Mouse (Mus musculus) macrophage (primary cell): ENCODE data around the gene Clec2g. TPM values are rescaled to one million over a fixed set of nuclear protein-coding genes. Genes with fewer than 3 reads are reported as not detected.
"Not testable (repeated sequence)": the region's sequence is repeated elsewhere in the genome, so short reads cannot be mapped to it uniquely, and the experiment has no call there.

ENCODE experiments used
- H3K27ac ChIP-seq: fragments of 350-480 bp; formaldehyde crosslinking; 2 replicates; pipeline ENCODE4 v1.9.0; 2021
- H3K36me3 ChIP-seq: fragments of 350-480 bp; formaldehyde crosslinking; 2 replicates; pipeline ENCODE4 v1.9.0; 2021; ENCODE audit errors: inconsistent target
- H3K4me3 ChIP-seq: fragments of 350-480 bp; formaldehyde crosslinking; 2 replicates; pipeline ENCODE4 v1.9.0; 2021; ENCODE audit errors: inconsistent target
- H3K79me2 ChIP-seq: fragments of 350-480 bp; formaldehyde crosslinking; 2 replicates; pipeline ENCODE4 v1.9.0; 2021; ENCODE audit errors: inconsistent target
- WGBS: methylation state at CpG from one replicate; pipeline ENCODE4 v1.1.7; 2026; ENCODE audit warnings: inconsistent platforms; ENCODE audit not compliant: missing documents; 5-methylcytosine and 5-hydroxymethylcytosine counted together
- polyA plus RNA-seq: library from polyadenylated mRNA; stranded (reverse); fragments of 250-400 nt; gene quantifications from 3 replicates; pipeline ENCODE4 v1.2.4, GENCODE M21; 2018; ENCODE audit warnings: inconsistent platforms

Clec2g gene
- polyA plus RNA-seq, 1 experiment from 2014 or later = not detected

GRCm38 (mm10) chr6:128961110-128961509 lies 26.9 kb downstream of the Clec2g start:
- no peak overlapping the region for H3K4me3 ChIP-seq
- no peaks in the 10 kb centered on the region for H3K79me2 ChIP-seq
- 94% methylated on average over 1 of the region's 1 CpGs for WGBS
- H3K27ac ChIP-seq = no peak overlapping the region
- H3K36me3 ChIP-seq = no peaks in the 10 kb centered on the region

DNA sequence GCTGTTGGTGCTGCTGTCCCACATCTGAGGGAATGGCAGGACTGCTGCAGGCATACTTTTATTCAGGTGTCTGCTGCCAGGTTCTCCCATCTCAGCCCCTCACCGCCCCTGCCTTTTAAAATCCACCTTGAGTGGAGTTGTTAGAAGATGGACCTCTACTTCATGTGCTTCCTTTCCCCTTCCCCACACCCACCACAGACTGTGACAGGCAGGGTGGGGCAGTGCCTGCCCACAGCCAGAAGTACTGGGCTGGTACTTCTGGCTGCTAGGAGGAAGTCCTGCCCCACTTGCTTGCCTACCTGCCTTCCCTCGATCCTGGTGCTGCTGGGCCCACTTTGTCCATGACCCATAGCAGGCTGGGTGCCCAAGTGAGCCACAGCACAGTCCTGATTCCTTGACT lies 27.9 kb downstream of the Clec2g start:
- H3K79me2 ChIP-seq, H3K4me3 ChIP-seq, H3K36me3 ChIP-seq, H3K27ac ChIP-seq: not testable (repeated sequence)
- WGBS = 0% methylated on average over 1 of the region's 2 CpGs

- no peak overlapping the region for H3K27ac ChIP-seq
- H3K4me3 ChIP-seq = no peak overlapping the region
- no peaks in the 10 kb centered on the region for H3K79me2 ChIP-seq
- H3K36me3 ChIP-seq = no peaks in the 10 kb centered on the region
These were observed 30.3 kb downstream of the Clec2g start for GRCm38 (mm10) chr6:128964519-128964918.

DNA sequence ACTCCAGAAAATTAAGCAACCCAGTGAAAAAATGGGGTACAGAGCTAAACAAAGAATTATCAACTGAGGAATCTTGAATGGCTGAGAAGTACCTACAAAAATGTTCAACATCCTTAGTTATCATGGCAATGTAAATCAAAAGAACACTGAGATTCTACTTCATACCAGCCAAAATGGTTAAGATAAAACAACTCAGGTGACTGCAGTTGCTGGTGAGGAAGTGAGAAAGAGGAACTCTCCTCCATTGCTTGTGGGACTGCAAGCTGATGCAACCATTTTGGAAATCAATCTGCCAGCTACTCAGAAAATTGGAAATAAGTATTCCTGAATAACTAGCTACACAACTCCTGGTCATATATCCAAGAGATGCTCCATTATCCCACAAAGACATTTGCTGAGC lies 34.3 kb downstream of the Clec2g start:
- H3K36me3 ChIP-seq = no peaks in the 10 kb centered on the region
- no peaks in the 10 kb centered on the region for H3K79me2 ChIP-seq
- H3K27ac ChIP-seq = no peak overlapping the region
- H3K4me3 ChIP-seq = no peak overlapping the region

- H3K27ac ChIP-seq = no peak overlapping the region
These were observed 35.6 kb downstream of the Clec2g start for GRCm38 (mm10) chr6:128969741-128970140.

DNA sequence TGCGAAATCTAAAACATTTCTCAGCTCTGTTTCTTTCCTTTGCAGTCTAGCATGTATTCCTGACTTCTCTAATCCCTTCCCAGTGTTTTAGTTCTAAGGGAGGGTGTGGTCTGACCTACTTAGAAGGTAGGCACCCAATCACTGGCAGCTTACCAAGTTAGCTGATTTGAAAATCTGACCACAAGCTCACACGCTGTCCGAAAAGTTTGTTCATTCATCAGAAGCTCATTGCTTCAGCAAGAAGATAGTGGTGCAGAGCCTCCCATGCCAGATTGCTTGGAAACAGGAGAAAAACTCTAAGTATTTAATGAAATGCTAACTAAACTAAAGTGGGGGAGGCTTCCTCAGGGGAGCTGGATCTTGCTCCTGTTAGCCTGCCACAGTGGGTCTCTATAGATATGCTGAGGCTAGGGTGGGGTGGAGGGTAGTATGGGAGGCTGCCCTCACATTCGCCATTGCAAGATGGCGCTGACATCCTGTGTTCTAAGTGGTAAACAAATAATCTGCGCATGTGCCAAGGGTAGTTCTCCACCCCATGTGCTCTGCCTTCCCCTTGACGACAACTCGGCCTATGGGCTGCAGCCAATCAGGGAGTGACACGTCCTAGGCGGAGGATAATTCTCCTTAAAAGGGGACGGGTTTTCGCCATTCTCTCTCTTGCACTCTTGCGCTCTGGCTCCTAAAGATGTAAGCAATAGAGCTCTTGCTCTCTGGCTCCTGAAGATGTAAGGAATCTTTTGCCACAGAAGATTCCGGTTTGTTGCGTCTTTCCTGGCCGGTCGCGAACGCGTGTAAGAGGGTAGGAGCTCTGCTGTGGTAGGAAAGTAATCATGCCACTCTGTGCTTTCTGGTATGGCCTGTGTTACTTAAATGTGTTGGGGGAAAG lies 36.6 kb downstream of the Clec2g start:
- WGBS = 99% methylated on average over 19 of the region's 20 CpGs
- not testable (repeated sequence) for H3K4me3 ChIP-seq, H3K27ac ChIP-seq

More at GRCm38 (mm10) chr6:128969741-128970140, 35.6 kb downstream of the Clec2g start:
- Histone ChIP-seq H3K4me3 (no peak overlapping the region), H3K79me2 (no peaks in the 10 kb centered on the region), H3K36me3 (no peaks in the 10 kb centered on the region)
- 100% methylated on average over 1 of the region's 1 CpGs for whole genome bisulfite sequencing

GRCm38 (mm10) chr6:128971394-128972039 lies 37.3 kb downstream of the Clec2g start:
- Histone ChIP-seq H3K4me3 (no peak overlapping the region), H3K79me2 (no peaks in the 10 kb centered on the region), H3K36me3 (no peaks in the 10 kb centered on the region), H3K27ac (no peak overlapping the region)
- 92% methylated on average over 1 of the region's 1 CpGs for WGBS

More for the DNA sequence above, 36.6 kb downstream of the Clec2g start:
- not testable (repeated sequence) for H3K79me2 ChIP-seq, H3K36me3 ChIP-seq

DNA sequence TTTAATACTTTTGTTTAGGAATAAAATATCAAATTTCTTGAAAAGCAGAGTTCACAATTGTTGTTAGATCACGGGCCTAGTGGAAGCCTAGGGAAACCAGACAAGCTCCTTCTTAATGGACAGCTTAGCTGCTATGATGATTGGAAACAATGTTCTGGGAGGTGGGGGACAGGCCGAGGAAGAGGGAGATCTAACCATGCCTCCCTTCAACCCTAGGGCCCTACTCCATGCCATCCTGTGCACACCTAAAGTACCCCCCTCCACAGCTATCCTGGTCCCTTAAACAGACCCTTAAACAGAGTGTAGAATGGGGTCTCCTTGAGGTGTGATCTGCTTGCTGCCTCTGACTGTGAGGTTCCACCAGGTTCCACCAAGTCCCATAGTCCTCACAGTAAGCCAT lies 38.0 kb downstream of the Clec2g start:
- WGBS = 95% methylated on average over 2 of the region's 2 CpGs
- Histone ChIP-seq H3K79me2 (no peaks in the 10 kb centered on the region), H3K4me3 (no peak overlapping the region), H3K27ac (no peak overlapping the region), H3K36me3 (no peaks in the 10 kb centered on the region)

GRCm38 (mm10) chr6:128972687-128973438 lies 38.7 kb downstream of the Clec2g start:
- Histone ChIP-seq H3K27ac (no peak overlapping the region), H3K36me3 (no peaks in the 10 kb centered on the region), H3K79me2 (no peaks in the 10 kb centered on the region), H3K4me3 (no peak overlapping the region)
- 73% methylated on average over 5 of the region's 5 CpGs for WGBS

DNA sequence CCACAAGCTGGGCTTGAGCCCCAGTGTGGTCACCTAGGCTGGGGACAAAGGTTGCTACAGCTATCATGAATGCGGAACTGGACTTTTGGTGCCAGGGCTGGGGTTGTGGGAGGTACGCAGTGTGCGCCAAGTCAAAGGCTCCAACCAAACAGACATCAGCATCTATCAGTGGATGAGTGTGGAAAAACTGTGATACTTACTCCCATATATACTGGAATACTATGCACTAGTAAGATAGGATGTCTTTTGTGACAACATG lies 39.2 kb downstream of the Clec2g start:
- 90% methylated on average over 3 of the region's 3 CpGs for WGBS
- no peak overlapping the region for H3K27ac ChIP-seq
- no peak overlapping the region for H3K4me3 ChIP-seq
- H3K36me3 ChIP-seq = no peaks in the 10 kb centered on the region
- no peaks in the 10 kb centered on the region for H3K79me2 ChIP-seq

DNA sequence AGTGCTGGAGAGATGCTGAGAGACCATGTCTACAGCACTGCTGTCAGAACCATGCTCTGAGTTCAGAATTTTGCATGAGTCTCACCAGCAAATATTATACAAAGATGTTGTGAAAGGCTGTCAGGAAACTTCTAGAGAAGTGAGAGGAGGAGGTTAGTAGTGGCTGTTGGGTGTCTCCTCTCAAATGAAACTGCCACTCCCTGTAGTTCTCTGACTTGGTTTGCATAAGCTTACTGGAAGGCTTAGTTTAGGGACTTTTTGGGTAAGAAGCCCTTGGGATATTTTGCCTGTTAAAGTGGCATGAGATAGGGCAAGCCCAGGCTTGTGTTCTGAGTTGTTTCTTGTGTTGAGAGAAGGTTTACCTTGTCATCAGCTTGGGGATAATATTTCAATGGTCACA lies 40.7 kb downstream of the Clec2g start:
- not testable (repeated sequence) for H3K27ac ChIP-seq, H3K79me2 ChIP-seq, H3K4me3 ChIP-seq, H3K36me3 ChIP-seq

DNA sequence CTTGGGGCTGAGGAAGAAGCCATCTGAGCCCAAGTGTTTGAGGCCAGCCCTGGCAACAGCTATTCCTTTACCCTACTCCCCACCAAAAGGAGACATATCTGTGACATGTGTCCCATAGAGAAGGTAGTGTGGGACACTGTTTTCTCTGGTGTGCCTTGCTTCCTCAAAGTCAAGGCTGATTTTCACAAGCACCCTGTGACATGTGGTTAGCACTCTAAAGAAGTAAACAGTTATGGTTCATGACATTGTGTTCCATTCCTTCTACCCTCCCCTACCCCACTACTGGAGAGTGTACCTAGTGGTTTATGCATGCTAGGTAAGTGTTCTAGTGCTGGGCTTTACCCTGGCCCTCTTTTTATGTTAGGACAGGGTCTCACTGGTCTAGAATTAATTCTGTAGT lies 42.0 kb downstream of the Clec2g start:
- no peak overlapping the region for H3K27ac ChIP-seq
- H3K79me2 ChIP-seq = no peaks in the 10 kb centered on the region
- H3K36me3 ChIP-seq = no peaks in the 10 kb centered on the region
- H3K4me3 ChIP-seq = no peak overlapping the region

DNA sequence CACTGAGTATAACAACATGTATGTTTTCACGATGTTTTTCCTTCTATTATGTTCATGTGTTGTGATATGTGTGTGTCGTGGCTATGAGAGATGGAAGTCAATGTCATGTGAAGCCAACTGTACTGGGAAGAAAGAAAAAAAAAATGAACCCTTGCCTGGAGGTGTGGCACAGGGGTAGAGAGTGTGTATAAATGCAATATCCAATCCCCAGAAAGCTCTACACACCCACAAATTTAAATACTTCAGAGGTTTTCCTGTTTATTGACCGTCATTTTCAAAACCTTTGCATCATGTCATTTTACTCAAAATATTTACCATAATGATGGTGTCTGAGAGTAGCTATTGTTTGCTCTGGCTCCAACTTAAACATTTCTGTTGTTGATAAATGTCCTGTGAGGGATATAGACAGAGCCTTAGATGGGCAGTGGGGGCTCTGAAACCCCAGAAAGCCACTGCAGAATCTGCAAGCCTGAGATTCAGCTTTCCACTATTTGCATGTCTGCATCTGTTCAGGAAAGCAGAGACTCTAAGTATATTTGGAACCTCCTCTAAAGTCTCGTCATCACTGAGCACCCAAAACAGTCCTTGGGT lies 47.9 kb downstream of the Clec2g start:
- 85% methylated on average over 4 of the region's 4 CpGs for WGBS
- H3K79me2 ChIP-seq, H3K4me3 ChIP-seq, H3K36me3 ChIP-seq, H3K27ac ChIP-seq: not testable (repeated sequence)

DNA sequence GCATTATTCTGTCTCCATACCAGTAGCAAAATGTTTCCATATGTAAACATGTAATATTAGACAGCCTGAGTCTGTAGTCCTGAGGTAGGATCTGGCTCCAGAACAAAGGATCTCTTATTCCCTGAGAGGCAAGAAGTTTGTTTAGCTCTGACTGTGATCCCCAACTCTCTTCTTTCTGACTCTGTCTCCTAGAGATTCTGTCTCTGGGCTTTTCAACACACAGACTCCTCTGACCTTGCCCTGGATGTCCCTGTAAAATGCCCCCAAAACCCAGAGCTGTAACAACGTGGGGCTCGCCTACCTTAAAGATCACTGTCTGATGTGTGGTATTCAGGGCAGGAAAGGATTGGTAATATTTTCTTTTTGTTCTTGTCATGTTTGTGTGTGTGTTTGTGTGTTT lies 58.2 kb downstream of the Clec2g start:
- Histone ChIP-seq H3K36me3 (no peaks in the 10 kb centered on the region), H3K4me3 (no peak overlapping the region), H3K79me2 (no peaks in the 10 kb centered on the region), H3K27ac (no peak overlapping the region)
- WGBS = 75% methylated on average over 2 of the region's 2 CpGs

DNA sequence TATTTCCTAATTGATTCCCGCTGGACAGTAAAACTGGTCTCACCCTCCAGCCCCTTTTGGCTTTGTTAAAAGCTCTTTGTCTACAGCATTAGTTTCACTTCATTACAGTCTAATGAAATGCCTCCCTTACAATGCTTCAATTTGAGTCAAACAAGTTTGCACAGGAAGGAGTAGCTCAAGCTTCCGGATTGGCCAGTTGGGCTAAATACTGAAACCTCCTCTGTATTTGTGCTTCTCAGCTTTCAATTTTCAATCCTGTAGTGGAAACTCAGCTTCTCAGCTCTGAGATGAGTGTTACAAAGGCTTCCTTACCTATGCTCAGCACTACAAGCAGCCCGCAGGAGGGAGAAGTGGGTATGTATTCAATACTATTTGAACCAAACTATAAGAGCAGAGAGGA lies 58.6 kb downstream of the Clec2g start:
- no peak overlapping the region for H3K27ac ChIP-seq
- WGBS = 49% methylated on average over 3 of the region's 3 CpGs
- no peaks in the 10 kb centered on the region for H3K36me3 ChIP-seq
- H3K79me2 ChIP-seq = no peaks in the 10 kb centered on the region
- no peak overlapping the region for H3K4me3 ChIP-seq
